Mouse (Mus musculus) ES-Bruce4 (cell line): ENCODE data around the gene Ccdc191.

ENCODE experiments used
- CTCF ChIP-seq: IDR thresholded peaks from one replicate; pipeline ENCODE4 v1.8.1; 2011; ENCODE audit warnings: low read depth, low read length
- EP300 ChIP-seq: IDR thresholded peaks from 2 replicates; pipeline ENCODE4 v1.6.1; 2011; ENCODE audit warnings: low read depth, low read length; ENCODE audit not compliant: insufficient read depth
- POLR2A ChIP-seq: IDR thresholded peaks from one replicate; pipeline ENCODE4 v1.8.1; 2011; ENCODE audit warnings: low read length; ENCODE audit not compliant: insufficient read depth

DNA sequence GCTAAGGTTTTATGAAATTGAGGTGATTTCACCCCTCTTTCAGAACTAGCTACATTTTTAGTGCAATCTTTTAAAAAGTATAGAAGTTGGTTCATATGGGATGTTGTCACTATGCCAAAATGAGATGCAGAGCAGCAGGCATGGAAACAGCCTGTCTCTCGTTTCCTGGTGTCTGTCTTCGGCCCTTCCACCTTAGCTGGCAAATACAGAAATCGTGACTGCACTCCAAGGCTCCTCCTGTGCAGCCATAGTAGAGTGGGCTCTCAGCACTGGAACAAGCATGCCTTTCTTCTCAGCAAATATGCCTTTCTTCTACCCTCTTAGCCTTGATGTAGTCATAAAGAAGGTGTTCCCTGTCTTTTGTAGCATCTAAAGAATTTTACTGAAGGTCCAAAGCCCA, 46.3 kb downstream of the Ccdc191 start:
- no peak for TF ChIP-seq EP300
- no peak for TF ChIP-seq CTCF
- no peak for TF ChIP-seq POLR2A
